Mouse (Mus musculus) embryo, embryonic 11.5 days (tissue): ENCODE measurements at regions not wholly inside any gene's neighbourhood (a gene's known extent, or its start where the extent isn't known, plus 50 kb on each side); places are given as distances from the start of the nearest gene placed in this dataset.
"Not testable (repeated sequence)": the region's sequence is repeated elsewhere in the genome, so short reads cannot be mapped to it uniquely, and the experiment has no call there.

ENCODE experiments used
- DNase-seq: peaks from one replicate; pipeline ENCODE4 v3.0.0-alpha.2; 2012; ENCODE audit warnings: low read depth, low spot score

DNA sequence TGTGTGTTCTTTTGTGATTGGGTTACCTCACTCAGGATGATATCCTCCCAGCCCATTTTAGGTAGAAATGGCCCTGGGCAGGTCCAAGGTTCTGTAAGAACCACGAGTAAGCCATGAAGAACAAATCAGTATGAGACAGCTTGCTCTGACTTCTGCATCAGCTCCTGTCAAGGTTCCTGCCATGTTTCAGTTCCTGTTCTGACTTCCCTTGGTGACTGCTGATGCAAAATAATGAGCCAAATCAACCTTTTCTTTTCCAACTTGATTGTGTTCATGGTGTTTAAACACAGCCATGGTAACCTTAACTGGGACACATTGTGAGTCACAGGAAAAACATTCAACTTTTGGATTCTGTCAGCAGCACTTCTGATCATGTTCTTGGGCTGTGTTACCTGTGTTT lies 667.4 kb upstream of the Igfbp7 start:
- no peak for DNase-seq

GRCm38 (mm10) chr5:78032554-78033250 lies 624.9 kb upstream of the Igfbp7 start:
- DNase-seq: no peak

DNA sequence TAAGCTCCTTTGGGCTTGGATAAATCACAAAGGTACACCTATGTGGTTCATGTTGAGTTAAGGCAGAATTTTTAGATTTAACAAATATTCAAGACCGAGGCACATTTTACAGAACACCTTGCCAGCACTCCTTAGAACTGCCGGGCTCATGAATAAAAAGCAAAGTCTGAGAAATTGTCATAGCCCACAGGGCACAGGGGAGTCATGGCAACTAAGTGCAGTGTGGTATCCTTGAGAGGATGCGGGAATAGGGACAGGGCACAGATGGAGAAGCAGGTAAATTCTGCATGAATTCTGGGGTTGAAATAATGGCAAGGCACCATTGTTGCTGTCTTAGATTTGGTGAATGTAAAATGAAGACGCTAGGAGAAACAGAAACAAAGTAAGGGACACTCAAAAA lies 609.7 kb upstream of the Igfbp7 start:
- no peak for DNase-seq

DNA sequence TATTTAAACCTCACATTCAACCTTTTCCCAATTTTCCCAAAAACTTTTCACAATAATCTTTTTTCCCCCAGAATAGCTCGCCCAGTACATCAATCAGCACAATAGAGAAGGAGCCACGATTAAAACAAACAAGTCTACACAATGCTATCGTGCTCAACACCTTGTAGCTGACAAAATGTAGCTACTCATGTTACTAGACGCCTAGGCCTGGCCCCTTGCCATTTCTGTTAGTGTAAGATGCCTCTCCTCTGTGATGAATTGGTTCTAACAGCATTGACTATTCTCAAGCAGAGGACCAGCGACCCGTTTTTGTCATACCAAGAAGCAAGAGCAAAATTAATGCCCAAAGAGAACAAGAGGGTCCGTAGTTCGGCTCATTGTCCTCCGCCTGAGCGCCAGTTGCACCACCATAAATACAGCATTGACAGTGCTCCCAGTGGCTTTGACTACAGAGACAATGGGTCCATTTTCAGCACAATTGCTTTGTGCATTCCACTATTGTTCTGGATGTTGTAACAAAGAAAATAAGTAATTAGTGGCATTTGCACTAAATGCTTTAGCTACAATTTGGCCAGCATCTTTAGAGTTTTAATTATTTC lies 578.7 kb upstream of the Igfbp7 start:
- peak; percentile 5 for DNase-seq

DNA sequence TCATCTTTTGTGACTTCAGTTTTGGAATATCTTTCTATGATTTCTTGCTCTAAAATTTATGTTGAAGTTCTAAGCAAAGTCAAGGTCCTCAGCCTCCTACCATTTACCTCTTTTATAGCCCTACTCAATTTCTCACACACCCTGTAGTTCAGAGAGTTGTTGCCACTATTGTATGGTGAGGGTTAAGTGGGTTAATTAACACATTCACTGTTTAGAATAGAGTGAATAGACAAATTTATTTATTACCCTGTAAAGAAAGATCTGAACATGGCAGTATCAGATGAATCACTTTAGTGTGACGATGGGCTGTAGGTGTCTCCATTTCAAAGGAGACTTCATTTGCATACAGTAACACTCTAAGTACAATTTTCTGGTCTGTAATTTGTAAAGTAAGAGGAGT lies 577.4 kb upstream of the Igfbp7 start:
- no peak for DNase-seq

- not testable (repeated sequence) for DNase-seq
Observed at GRCm38 (mm10) chr5:77940021-77940420, 532.2 kb upstream of the Igfbp7 start.

- no peak for DNase-seq
Observed at GRCm38 (mm10) chr5:77931874-77932273, 524.0 kb upstream of the Igfbp7 start.

- no peak for DNase-seq
Observed at GRCm38 (mm10) chr5:77921186-77921585, 513.3 kb upstream of the Igfbp7 start.

DNA sequence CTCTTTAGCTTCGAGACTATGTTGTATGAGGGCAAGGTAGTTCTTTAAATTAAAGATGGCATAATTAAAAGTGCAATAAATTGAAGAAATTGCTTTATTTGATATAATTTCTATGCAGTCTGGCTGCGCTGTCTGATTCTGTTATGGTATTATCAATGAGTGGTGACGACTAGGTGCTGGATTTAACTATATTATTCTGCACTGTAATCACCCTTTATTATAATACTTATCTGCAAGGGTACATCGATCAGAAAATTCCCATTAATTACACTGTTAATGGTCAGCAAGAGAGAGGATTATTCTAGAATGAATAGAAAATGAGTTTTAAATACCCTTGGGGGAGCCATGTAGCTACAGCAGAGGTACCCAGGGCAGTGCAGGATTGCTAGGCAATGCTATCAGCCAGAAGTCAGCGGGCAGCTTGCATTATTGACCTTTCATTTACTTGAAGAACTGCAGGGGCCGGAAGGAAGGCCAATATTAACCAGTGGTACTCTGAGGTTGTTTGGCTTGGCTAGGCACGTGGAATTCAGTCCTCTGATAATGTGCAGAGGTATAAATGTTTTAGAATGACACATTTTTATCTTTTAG lies 509.3 kb upstream of the Igfbp7 start:
- DNase-seq: no peak

DNA sequence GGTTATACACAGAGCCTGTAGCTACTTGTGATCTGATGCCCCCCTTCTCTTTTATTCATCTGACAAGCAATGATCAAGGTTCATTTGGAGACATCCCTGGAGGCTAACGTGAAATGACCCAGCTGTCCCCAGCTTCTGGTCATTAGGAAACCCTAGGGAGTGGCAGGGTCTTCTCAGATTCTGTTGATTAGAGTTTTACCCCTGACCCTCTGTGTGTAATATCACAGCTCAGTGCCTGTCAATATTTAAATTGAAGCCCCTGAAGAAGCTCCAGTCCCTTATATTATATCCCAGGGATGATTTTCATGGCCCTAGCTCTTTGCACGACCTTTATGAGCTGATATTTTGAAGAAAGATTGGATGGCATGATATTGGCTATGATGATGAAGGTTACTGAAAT lies 508.5 kb upstream of the Igfbp7 start:
- no peak for DNase-seq

DNA sequence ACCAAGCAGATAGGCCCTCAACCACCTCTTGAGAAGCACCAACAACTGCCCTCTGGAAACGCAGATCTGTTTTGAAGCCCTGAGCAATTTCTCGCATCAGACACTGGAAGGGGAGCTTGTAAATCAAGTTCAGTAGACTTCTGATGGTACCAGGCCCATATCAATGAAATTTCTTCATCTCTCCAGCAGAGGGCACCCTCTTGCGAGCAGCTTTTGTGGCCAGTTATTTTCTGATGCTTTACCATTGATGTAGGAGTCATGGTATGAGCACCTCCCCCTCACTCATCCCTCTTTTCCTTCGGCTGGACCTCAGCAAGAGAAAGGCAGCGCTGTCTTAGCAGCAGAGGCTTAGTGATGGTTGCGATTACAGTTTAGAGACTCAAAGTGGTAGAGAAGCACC lies 501.4 kb upstream of the Igfbp7 start:
- DNase-seq: no peak

- DNase-seq: not testable (repeated sequence)
Observed at GRCm38 (mm10) chr5:77892024-77892423, 484.2 kb upstream of the Igfbp7 start.

DNA sequence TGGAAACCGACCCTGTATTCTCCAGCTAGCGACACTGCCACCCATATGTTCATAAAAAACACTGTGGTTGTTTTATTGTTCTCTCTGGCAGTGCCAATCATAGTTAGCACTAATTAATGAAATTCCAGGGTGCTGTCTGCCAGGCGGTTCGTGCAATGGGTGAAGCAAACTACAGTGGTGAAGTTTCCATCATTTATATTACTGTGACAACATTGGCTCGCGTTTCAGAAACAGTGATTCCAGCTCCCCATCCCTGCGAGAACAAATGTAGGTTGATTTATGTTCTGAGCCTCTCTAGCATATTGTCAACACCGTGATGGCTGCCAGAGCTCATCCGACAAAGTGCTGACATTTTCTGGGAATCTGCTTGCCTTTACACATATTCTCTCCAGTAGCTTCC lies 480.7 kb upstream of the Igfbp7 start:
- no peak for DNase-seq

DNA sequence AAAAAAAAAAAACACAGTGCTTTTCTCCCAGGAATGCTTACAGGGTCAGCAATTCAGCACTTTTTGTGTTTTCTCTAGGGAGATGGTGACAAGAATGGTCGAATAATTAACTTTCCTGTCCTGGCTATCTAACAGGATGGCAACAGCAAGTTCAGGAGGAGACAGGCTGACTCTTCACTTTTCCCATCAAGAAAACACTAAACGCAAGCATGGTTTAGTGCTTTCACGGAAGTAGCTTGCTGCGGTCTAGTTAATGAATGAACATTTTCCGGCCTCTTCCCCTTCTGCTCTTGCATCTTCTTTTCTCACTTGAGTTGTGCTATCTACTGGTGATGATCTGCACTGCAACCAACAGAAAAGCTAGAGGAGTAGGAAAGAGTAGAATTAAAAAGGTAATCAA lies 463.6 kb upstream of the Igfbp7 start:
- DNase-seq: no peak

- DNase-seq: no peak
Observed at GRCm38 (mm10) chr5:77865342-77865741, 457.5 kb upstream of the Igfbp7 start.

- DNase-seq: no peak
Observed at GRCm38 (mm10) chr5:77855191-77855590, 447.4 kb upstream of the Igfbp7 start.

DNA sequence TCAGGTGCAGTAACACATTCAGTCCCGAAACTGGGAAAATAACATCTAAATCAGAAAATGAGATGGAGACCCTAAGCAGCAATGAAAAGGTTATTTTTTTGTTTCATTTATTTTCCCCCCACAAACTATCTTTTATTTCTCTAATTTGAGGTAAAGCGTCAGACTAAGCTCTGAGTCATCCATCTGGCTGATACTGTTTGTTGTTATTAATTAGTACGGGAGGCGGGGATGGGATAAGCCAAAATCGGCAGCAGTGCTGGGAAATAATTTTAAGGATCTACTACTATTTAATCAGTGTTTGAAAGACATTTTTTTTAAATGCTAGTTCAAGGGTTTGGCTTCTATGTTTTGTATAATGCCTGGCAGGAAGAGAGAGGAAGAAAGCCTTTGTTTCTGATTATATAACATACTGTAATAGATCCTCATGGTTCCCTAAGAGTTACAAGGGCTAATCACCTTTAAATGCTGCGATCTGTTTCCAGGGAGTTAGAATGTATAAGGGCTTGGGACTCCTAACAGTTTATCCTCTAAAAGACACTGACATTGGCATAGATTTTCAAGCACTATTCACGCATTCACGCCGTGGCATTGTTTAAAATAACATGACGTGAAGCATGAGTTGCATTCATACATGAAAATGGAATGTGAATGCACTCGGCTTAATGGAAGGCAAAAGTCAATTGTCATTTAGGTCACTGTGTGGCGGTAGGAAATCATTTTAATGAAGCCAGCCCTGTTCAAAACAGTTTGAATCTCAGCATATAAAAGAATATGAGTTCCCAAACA lies 446.4 kb upstream of the Igfbp7 start:
- DNase-seq: no peak

DNA sequence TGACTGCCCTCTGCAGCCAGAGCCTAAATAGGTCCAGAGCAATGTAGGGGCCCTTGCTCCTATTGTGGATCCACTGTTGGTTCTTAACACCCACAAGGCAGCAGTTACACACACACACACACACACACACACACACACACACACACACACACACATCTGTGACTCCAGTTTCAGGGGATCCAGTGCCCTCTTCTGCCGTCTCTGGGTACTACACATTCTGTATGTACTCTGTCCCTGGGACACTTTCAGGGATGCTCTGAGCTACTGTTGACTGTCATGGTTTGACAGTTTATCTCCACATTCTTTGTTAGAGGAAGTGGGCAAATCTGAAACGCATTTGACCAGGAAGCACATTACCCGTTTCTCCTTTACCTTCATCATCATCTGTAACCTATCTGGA lies 443.8 kb upstream of the Igfbp7 start:
- no peak for DNase-seq

DNA sequence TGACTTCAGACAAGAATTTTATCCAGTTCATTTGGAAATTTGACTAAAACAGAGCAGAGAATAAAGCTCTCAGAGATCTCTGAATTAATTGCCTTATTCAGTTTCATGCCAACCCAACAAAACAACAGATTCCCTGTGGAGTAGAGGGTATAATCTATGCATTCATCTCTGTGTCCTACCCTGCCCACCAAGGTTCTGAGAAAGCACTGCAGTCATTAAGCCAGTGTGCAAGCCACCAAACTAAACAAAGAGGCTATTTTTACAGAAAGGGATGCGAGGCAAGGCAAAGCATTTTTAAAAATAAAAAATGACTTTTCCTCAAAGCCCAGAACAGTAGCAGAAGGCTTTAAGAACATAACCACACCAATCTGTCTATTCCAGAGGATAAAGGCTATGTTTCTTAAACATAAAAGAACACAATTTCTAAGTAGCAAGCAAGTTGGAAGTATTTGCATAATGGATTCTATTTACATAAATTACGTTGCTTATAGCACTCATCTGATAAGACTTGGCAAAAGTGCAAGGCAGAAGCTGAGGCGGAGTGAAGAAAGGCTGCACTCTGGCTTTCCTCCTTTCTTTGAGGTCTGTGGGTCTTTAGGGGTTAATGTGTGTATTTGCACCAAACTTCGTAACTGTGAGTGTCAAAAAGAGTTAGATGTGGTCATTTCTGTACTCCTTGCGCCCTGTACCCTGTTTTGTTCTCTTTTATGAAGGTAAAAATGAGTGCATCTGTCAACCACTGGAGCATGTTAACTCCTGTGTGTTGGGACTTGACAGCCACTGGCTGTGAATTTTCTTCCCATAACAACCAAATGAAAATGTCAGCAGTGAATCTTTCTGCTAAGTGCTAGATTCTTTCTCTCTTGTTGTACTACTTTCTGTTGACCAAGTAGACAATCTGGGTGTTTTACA lies 430.6 kb upstream of the Igfbp7 start:
- no peak for DNase-seq

DNA sequence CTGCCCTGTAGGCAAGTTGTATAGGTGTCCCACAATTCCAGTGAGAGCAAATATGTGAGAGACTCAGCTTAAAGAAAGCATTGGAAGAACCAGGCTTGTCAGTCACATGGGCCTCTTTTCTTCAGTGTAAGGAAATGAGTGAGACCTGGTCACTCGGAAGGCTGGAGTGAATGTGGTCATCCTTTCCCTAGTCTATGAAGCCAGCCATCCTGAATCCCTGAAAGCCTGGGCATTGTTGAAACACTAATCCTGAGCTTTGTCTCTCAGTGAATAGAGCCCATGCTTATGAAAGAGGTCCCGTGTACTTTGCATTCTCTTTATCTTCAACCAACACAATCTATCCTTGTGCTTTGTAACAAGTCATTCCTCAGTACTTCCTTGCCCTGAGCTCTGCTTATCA lies 420.1 kb upstream of the Igfbp7 start:
- no peak for DNase-seq

GRCm38 (mm10) chr5:77826063-77826462 lies 418.2 kb upstream of the Igfbp7 start:
- no peak for DNase-seq
